Mouse (Mus musculus): ENCODE measurements around the gene Arid3b. TPM values are rescaled to one million over a fixed set of nuclear protein-coding genes. Genes with fewer than 3 reads are reported as not detected.
A peak's percentile ranks its signal among the peaks of the same experiment; 100 is the strongest.

The Arid3b gene
- polyA plus RNA-seq, 1 experiment from 2014 or later = 11.3 TPM

GRCm38 (mm10) chr9:57823397-57823796 lies 13.2 kb downstream of the Arid3b start:
- H3K27me3 ChIP-seq (replicated peaks) = no peaks in the 10 kb centered on the region; the same call in 1 of the 2 replicates
- H3K9me3 ChIP-seq = no peaks in the 10 kb centered on the region
- H3K27ac ChIP-seq (replicated peaks) = no peak overlapping the region
- H3K4me3 ChIP-seq = no peak overlapping the region
- peak overlapping the region; percentile 47; the same call in 1 of the 2 replicates for H3K4me2 ChIP-seq
- WGBS = 98% methylated on average over 1 of the region's 1 CpGs
- H3K9ac ChIP-seq = no peak overlapping the region
- ATAC-seq (ENCODE audit: extremely low read depth, insufficient number of reproducible peaks, low FRiP score, low TSS enrichment) = no peak
- H3K4me1 ChIP-seq = peaks cover 58% of the 10 kb centered on the region
- no peaks in the 10 kb centered on the region; the same call in 1 of the 2 replicates for H3K36me3 ChIP-seq

GRCm38 (mm10) chr9:57822812-57823211 lies 13.8 kb downstream of the Arid3b start:
- H3K4me1 ChIP-seq = peaks cover 58% of the 10 kb centered on the region
- WGBS = 59% methylated on average over 13 of the region's 13 CpGs
- H3K9me3 ChIP-seq = no peaks in the 10 kb centered on the region
- ATAC-seq (ENCODE audit: extremely low read depth, insufficient number of reproducible peaks, low FRiP score, low TSS enrichment) = no peak
- H3K27me3 ChIP-seq (replicated peaks) = no peaks in the 10 kb centered on the region
- H3K9ac ChIP-seq = peak overlapping the region; percentile 47; the same call in 1 of the 2 replicates
- no peak overlapping the region for H3K4me3 ChIP-seq
- no peak overlapping the region for H3K27ac ChIP-seq (replicated peaks)
- H3K36me3 ChIP-seq = no peaks in the 10 kb centered on the region; the same call in 1 of the 2 replicates
- H3K4me2 ChIP-seq = peak overlapping the region; percentile 47

GRCm38 (mm10) chr9:57820186-57821080 lies 16.2 kb downstream of the Arid3b start:
- Histone ChIP-seq H3K27ac (replicated peaks) (peak overlapping the region; percentile 41), H3K4me1 (peaks cover 65% of the 10 kb centered on the region), H3K4me3 (no peak overlapping the region)

GRCm38 (mm10) chr9:57817220-57817667 lies 19.3 kb downstream of the Arid3b start:
- Histone ChIP-seq H3K4me3 (peak overlapping the region; percentile 24), H3K9ac (peak overlapping the region; percentile 33), H3K27ac (replicated peaks) (peak overlapping the region; percentile 94), H3K9me3 (no peaks in the 10 kb centered on the region), H3K27me3 (replicated peaks) (no peaks in the 10 kb centered on the region), H3K4me2 (peak overlapping the region; percentile 64), H3K4me1 (peaks cover 90% of the 10 kb centered on the region), H3K36me3 (no peaks in the 10 kb centered on the region)
- ATAC-seq (ENCODE audit: extremely low read depth, insufficient number of reproducible peaks, low FRiP score, low TSS enrichment) = 0 out of 2 replicates have a peak, but pooled peaks have one; percentile 31
- 5% methylated on average over 6 of the region's 6 CpGs for WGBS

More at GRCm38 (mm10) chr9:57820186-57821080, 16.2 kb downstream of the Arid3b start:
- WGBS = 35% methylated on average over 16 of the region's 16 CpGs
- H3K9ac ChIP-seq = peak overlapping the region; percentile 47
- no peaks in the 10 kb centered on the region for H3K27me3 ChIP-seq (replicated peaks)
- peak overlapping the region; percentile 30 for H3K4me2 ChIP-seq
- no peaks in the 10 kb centered on the region for H3K9me3 ChIP-seq
- no peaks in the 10 kb centered on the region for H3K36me3 ChIP-seq
- ATAC-seq (ENCODE audit: extremely low read depth, insufficient number of reproducible peaks, low FRiP score, low TSS enrichment) = no peak

GRCm38 (mm10) chr9:57814866-57815265 lies 21.7 kb downstream of the Arid3b start:
- H3K27me3 ChIP-seq (replicated peaks) = no peaks in the 10 kb centered on the region
- H3K27ac ChIP-seq (replicated peaks) = no peak overlapping the region; the same call in 1 of the 2 replicates
- H3K4me2 ChIP-seq = no peak overlapping the region
- ATAC-seq (ENCODE audit: extremely low read depth, insufficient number of reproducible peaks, low FRiP score, low TSS enrichment) = no peak
- H3K4me3 ChIP-seq = no peak overlapping the region
- H3K9ac ChIP-seq = no peak overlapping the region
- WGBS = 21% methylated on average over 3 of the region's 3 CpGs
- 0 out of 2 replicates have a peak, but pooled peaks cover 2% of the 10 kb centered on the region for H3K36me3 ChIP-seq
- no peaks in the 10 kb centered on the region for H3K9me3 ChIP-seq
- peaks cover 95% of the 10 kb centered on the region for H3K4me1 ChIP-seq

- no peaks in the 10 kb centered on the region for H3K9me3 ChIP-seq
- no peak for ATAC-seq (ENCODE audit: extremely low read depth, insufficient number of reproducible peaks, low FRiP score, low TSS enrichment)
- H3K4me3 ChIP-seq = no peak overlapping the region
- H3K4me2 ChIP-seq = peak overlapping the region; percentile 36; the same call in 1 of the 2 replicates
- H3K4me1 ChIP-seq = peaks cover 100% of the 10 kb centered on the region
- H3K9ac ChIP-seq = 0 out of 2 replicates have a peak overlapping the region, but pooled peaks have one; percentile 30
- peak overlapping the region; percentile 74 for H3K27ac ChIP-seq (replicated peaks)
- H3K36me3 ChIP-seq = peaks cover 6% of the 10 kb centered on the region; the same call in 1 of the 2 replicates
- WGBS = 50% methylated on average over 1 of the region's 1 CpGs
- no peaks in the 10 kb centered on the region for H3K27me3 ChIP-seq (replicated peaks)
Measured at GRCm38 (mm10) chr9:57814014-57814413, 22.6 kb downstream of the Arid3b start.

GRCm38 (mm10) chr9:57811793-57812733 lies 24.5 kb downstream of the Arid3b start:
- Histone ChIP-seq H3K9ac (no peak overlapping the region), H3K9me3 (no peaks in the 10 kb centered on the region), H3K36me3 (peaks cover 13% of the 10 kb centered on the region; the same call in 1 of the 2 replicates), H3K4me1 (peaks cover 99% of the 10 kb centered on the region), H3K27me3 (replicated peaks) (no peaks in the 10 kb centered on the region), H3K4me3 (no peak overlapping the region), H3K27ac (replicated peaks) (peak overlapping the region; percentile 54), H3K4me2 (no peak overlapping the region)
- ATAC-seq (ENCODE audit: extremely low read depth, insufficient number of reproducible peaks, low FRiP score, low TSS enrichment) = no peak
- 21% methylated on average over 8 of the region's 8 CpGs for whole genome bisulfite sequencing

- WGBS = 65% methylated on average over 3 of the region's 3 CpGs
- no peak for ATAC-seq (ENCODE audit: extremely low read depth, insufficient number of reproducible peaks, low FRiP score, low TSS enrichment)
- no peak overlapping the region for H3K4me2 ChIP-seq
- 0 out of 2 replicates have a peak overlapping the region, but pooled peaks have one; percentile 14 for H3K9ac ChIP-seq
- peaks cover 16% of the 10 kb centered on the region; the same call in 1 of the 2 replicates for H3K36me3 ChIP-seq
- H3K4me3 ChIP-seq = no peak overlapping the region
- no peak overlapping the region for H3K27ac ChIP-seq (replicated peaks)
- H3K9me3 ChIP-seq = no peaks in the 10 kb centered on the region
- H3K4me1 ChIP-seq = peaks cover 99% of the 10 kb centered on the region
- no peaks in the 10 kb centered on the region for H3K27me3 ChIP-seq (replicated peaks)
Measured at GRCm38 (mm10) chr9:57810691-57811090, 25.9 kb downstream of the Arid3b start.

GRCm38 (mm10) chr9:57808771-57809310 lies 27.8 kb downstream of the Arid3b start:
- H3K27ac ChIP-seq (replicated peaks) = peak overlapping the region; percentile 5; the same call in 1 of the 2 replicates
- WGBS = 59% methylated on average over 5 of the region's 5 CpGs

GRCm38 (mm10) chr9:57807174-57807651 lies 29.4 kb downstream of the Arid3b start:
- H3K4me3 ChIP-seq = no peak overlapping the region
- no peaks in the 10 kb centered on the region for H3K9me3 ChIP-seq
- no peak overlapping the region for H3K4me2 ChIP-seq
- no peak overlapping the region for H3K9ac ChIP-seq
- no peaks in the 10 kb centered on the region for H3K27me3 ChIP-seq (replicated peaks)
- no peak for ATAC-seq (ENCODE audit: extremely low read depth, insufficient number of reproducible peaks, low FRiP score, low TSS enrichment)
- peaks cover 16% of the 10 kb centered on the region; the same call in 1 of the 2 replicates for H3K36me3 ChIP-seq
- 59% methylated on average over 4 of the region's 4 CpGs for WGBS
- H3K27ac ChIP-seq (replicated peaks) = no peak overlapping the region
- peaks cover 97% of the 10 kb centered on the region for H3K4me1 ChIP-seq

More at GRCm38 (mm10) chr9:57808771-57809310, 27.8 kb downstream of the Arid3b start:
- Histone ChIP-seq H3K4me1 (peaks cover 97% of the 10 kb centered on the region), H3K4me3 (no peak overlapping the region), H3K9me3 (no peaks in the 10 kb centered on the region), H3K9ac (0 out of 2 replicates have a peak overlapping the region, but pooled peaks have one; percentile 15), H3K4me2 (no peak overlapping the region), H3K27me3 (replicated peaks) (no peaks in the 10 kb centered on the region), H3K36me3 (peaks cover 16% of the 10 kb centered on the region; the same call in 1 of the 2 replicates)
- ATAC-seq (ENCODE audit: extremely low read depth, insufficient number of reproducible peaks, low FRiP score, low TSS enrichment) = no peak
